Mouse (Mus musculus): ENCODE results near the gene Sox1. TPM values are rescaled to one million over a fixed set of nuclear protein-coding genes. Genes with fewer than 3 reads are reported as not detected.
A peak's percentile ranks its signal among the peaks of the same experiment; 100 is the strongest.

The Sox1 gene
- polyA plus RNA-seq (2015; fragmentation: Nextera tagmentation; extraction: Ambion mirVana) = 2.2 and 2.4 TPM in 2 replicates

- Histone ChIP-seq H3K27me3 (replicated peaks) (peaks cover 42% of the 10 kb centered on the region), H3K9me3 (no peaks in the 10 kb centered on the region), H3K9ac (peak within 1 kb of the TSS; percentile 37), H3K4me1 (peaks cover 37% of the 10 kb centered on the region), H3K4me2 (peak within 1 kb of the TSS; percentile 60), H3K4me3 (peak within 1 kb of the TSS; percentile 48), H3K27ac (peak within 1 kb of the TSS; percentile 75), H3K36me3 (replicated peaks) (no peaks in the 10 kb centered on the region)
- peak; percentile 85 for ATAC-seq (replicated peaks)
- under 1% methylated on average over 89 of the region's 89 CpGs for WGBS
These were observed at the start of gene Sox1 for GRCm38 (mm10) chr8:12395071-12396031. Gene Sox1 (plus strand): TSS chr8:12395295.

- H3K27me3 ChIP-seq (replicated peaks) = peaks cover 9% of the 10 kb centered on the region; the same call in 1 of the 2 replicates
- H3K4me1 ChIP-seq = no peaks in the 10 kb centered on the region
- no peak overlapping the region for H3K4me2 ChIP-seq
- no peaks in the 10 kb centered on the region for H3K36me3 ChIP-seq (replicated peaks)
- WGBS = 44% methylated on average over 4 of the region's 4 CpGs
- no peak for ATAC-seq (replicated peaks)
- no peak overlapping the region for H3K27ac ChIP-seq
- no peak overlapping the region for H3K4me3 ChIP-seq
- H3K9ac ChIP-seq = no peak overlapping the region
- H3K9me3 ChIP-seq = no peaks in the 10 kb centered on the region
These were observed 49.2 kb upstream of the Sox1 start for GRCm38 (mm10) chr8:12345881-12346280.

- H3K27ac ChIP-seq = no peak overlapping the region
- no peaks in the 10 kb centered on the region for H3K36me3 ChIP-seq (replicated peaks)
These were observed 48.2 kb upstream of the Sox1 start for GRCm38 (mm10) chr8:12346870-12347269.

GRCm38 (mm10) chr8:12348306-12348705, 46.8 kb upstream of the Sox1 start:
- H3K27ac ChIP-seq = no peak overlapping the region
- 81% methylated on average over 1 of the region's 1 CpGs for WGBS
- H3K4me3 ChIP-seq = no peak overlapping the region
- H3K9ac ChIP-seq = no peak overlapping the region
- no peak overlapping the region for H3K4me2 ChIP-seq
- ATAC-seq (replicated peaks) = no peak
- H3K27me3 ChIP-seq (replicated peaks) = peaks cover 3% of the 10 kb centered on the region; the same call in 1 of the 2 replicates
- H3K4me1 ChIP-seq = no peaks in the 10 kb centered on the region
- no peaks in the 10 kb centered on the region for H3K9me3 ChIP-seq
- H3K36me3 ChIP-seq (replicated peaks) = no peaks in the 10 kb centered on the region

More at GRCm38 (mm10) chr8:12346870-12347269, 48.2 kb upstream of the Sox1 start:
- H3K27me3 ChIP-seq (replicated peaks) = peaks cover 3% of the 10 kb centered on the region; the same call in 1 of the 2 replicates
- H3K4me1 ChIP-seq = no peaks in the 10 kb centered on the region
- H3K4me3 ChIP-seq = no peak overlapping the region
- no peak overlapping the region for H3K4me2 ChIP-seq
- no peaks in the 10 kb centered on the region for H3K9me3 ChIP-seq
- 67% methylated on average over 11 of the region's 11 CpGs for WGBS
- no peak overlapping the region for H3K9ac ChIP-seq
- no peak for ATAC-seq (replicated peaks)

GRCm38 (mm10) chr8:12349591-12349990, 45.5 kb upstream of the Sox1 start:
- no peak for ATAC-seq (replicated peaks)
- Histone ChIP-seq H3K9me3 (no peaks in the 10 kb centered on the region), H3K27ac (no peak overlapping the region), H3K4me2 (no peak overlapping the region), H3K4me3 (no peak overlapping the region), H3K4me1 (no peaks in the 10 kb centered on the region), H3K36me3 (replicated peaks) (no peaks in the 10 kb centered on the region), H3K27me3 (replicated peaks) (peaks cover 3% of the 10 kb centered on the region; the same call in 1 of the 2 replicates), H3K9ac (no peak overlapping the region)
- 81% methylated on average over 2 of the region's 2 CpGs for WGBS

GRCm38 (mm10) chr8:12351121-12351520, 44.0 kb upstream of the Sox1 start:
- Histone ChIP-seq H3K9ac (no peak overlapping the region), H3K4me2 (no peak overlapping the region), H3K27me3 (replicated peaks) (peaks cover 3% of the 10 kb centered on the region; the same call in 1 of the 2 replicates), H3K27ac (no peak overlapping the region), H3K4me3 (no peak overlapping the region), H3K9me3 (no peaks in the 10 kb centered on the region), H3K4me1 (no peaks in the 10 kb centered on the region), H3K36me3 (replicated peaks) (no peaks in the 10 kb centered on the region)
- no peak for ATAC-seq (replicated peaks)

- H3K9me3 ChIP-seq = no peaks in the 10 kb centered on the region
These were observed 40.6 kb upstream of the Sox1 start for GRCm38 (mm10) chr8:12354406-12355025.

GRCm38 (mm10) chr8:12368161-12368560, 26.9 kb upstream of the Sox1 start:
- Histone ChIP-seq H3K27ac (no peak overlapping the region), H3K4me3 (no peak overlapping the region), H3K4me1 (no peaks in the 10 kb centered on the region), H3K27me3 (replicated peaks) (peaks cover 4% of the 10 kb centered on the region; the same call in 1 of the 2 replicates), H3K4me2 (no peak overlapping the region), H3K9ac (no peak overlapping the region), H3K9me3 (no peaks in the 10 kb centered on the region), H3K36me3 (replicated peaks) (no peaks in the 10 kb centered on the region)
- no peak for ATAC-seq (replicated peaks)
- WGBS = 29% methylated on average over 7 of the region's 7 CpGs

More at GRCm38 (mm10) chr8:12354406-12355025, 40.6 kb upstream of the Sox1 start:
- Histone ChIP-seq H3K4me3 (no peak overlapping the region), H3K36me3 (replicated peaks) (no peaks in the 10 kb centered on the region), H3K27me3 (replicated peaks) (peaks cover 3% of the 10 kb centered on the region; the same call in 1 of the 2 replicates), H3K9ac (no peak overlapping the region), H3K27ac (no peak overlapping the region), H3K4me1 (no peaks in the 10 kb centered on the region), H3K4me2 (no peak overlapping the region)
- ATAC-seq (replicated peaks) = no peak
- WGBS = 66% methylated on average over 10 of the region's 10 CpGs

- H3K4me1 ChIP-seq = no peaks in the 10 kb centered on the region
- no peak overlapping the region for H3K27ac ChIP-seq
- H3K9ac ChIP-seq = no peak overlapping the region
- no peaks in the 10 kb centered on the region for H3K36me3 ChIP-seq (replicated peaks)
- H3K9me3 ChIP-seq = no peaks in the 10 kb centered on the region
- H3K27me3 ChIP-seq (replicated peaks) = peaks cover 4% of the 10 kb centered on the region; the same call in 1 of the 2 replicates
- no peak overlapping the region for H3K4me2 ChIP-seq
- ATAC-seq (replicated peaks) = no peak
- no peak overlapping the region for H3K4me3 ChIP-seq
- WGBS = 59% methylated on average over 6 of the region's 6 CpGs
These were observed 26.2 kb upstream of the Sox1 start for GRCm38 (mm10) chr8:12368856-12369255.

- Histone ChIP-seq H3K27me3 (replicated peaks) (peaks cover 64% of the 10 kb centered on the region), H3K4me2 (no peak overlapping the region), H3K27ac (no peak overlapping the region), H3K9me3 (no peaks in the 10 kb centered on the region), H3K4me1 (peaks cover 24% of the 10 kb centered on the region), H3K4me3 (no peak overlapping the region), H3K36me3 (replicated peaks) (no peaks in the 10 kb centered on the region), H3K9ac (no peak overlapping the region)
- WGBS = 82% methylated on average over 3 of the region's 3 CpGs
- ATAC-seq (replicated peaks) = no peak
These were observed 14.0 kb upstream of the Sox1 start for GRCm38 (mm10) chr8:12381111-12381510.

GRCm38 (mm10) chr8:12382707-12383561, 12.2 kb upstream of the Sox1 start:
- Histone ChIP-seq H3K9me3 (no peaks in the 10 kb centered on the region), H3K4me2 (peak overlapping the region; percentile 58; the same call in 1 of the 2 replicates), H3K27me3 (replicated peaks) (peaks cover 73% of the 10 kb centered on the region), H3K27ac (no peak overlapping the region), H3K4me1 (peaks cover 26% of the 10 kb centered on the region), H3K9ac (no peak overlapping the region), H3K36me3 (replicated peaks) (no peaks in the 10 kb centered on the region), H3K4me3 (no peak overlapping the region)
- 6% methylated on average over 21 of the region's 21 CpGs for WGBS
- ATAC-seq (replicated peaks) = no peak

All from midbrain, embryonic 15.5 days (tissue).